Mouse (Mus musculus) urinary bladder, adult 2 months (tissue): ENCODE results near the gene Fcf1. TPM values are rescaled to one million over a fixed set of nuclear protein-coding genes. Genes with fewer than 3 reads are reported as not detected.

Experiments
- DNase-seq: peaks from one replicate; pipeline ENCODE4 v3.0.0; 2022; ENCODE audit warnings: low spot score
- polyA plus RNA-seq: library from polyadenylated mRNA; depleted of rRNA; stranded (reverse); fragments of >200 nt; gene quantifications from 2 replicates; pipeline ENCODE4 v1.2.3, GENCODE M21; 2012; rRNA removed

Gene Fcf1
- polyA plus RNA-seq, 1 experiment, result 107 TPM

GRCm38 (mm10) chr12:84968831-84969655, 1.7 kb upstream of the Fcf1 start:
- DNase-seq, result no peak

GRCm38 (mm10) chr12:84969656-84970427, 855 bp upstream of the Fcf1 start:
- no peak for DNase-seq

GRCm38 (mm10) chr12:84979264-84979862, 8.7 kb downstream of the Fcf1 start:
- DNase-seq, result no peak

GRCm38 (mm10) chr12:84989456-84989855, 18.8 kb downstream of the Fcf1 start:
- no peak for DNase-seq

GRCm38 (mm10) chr12:84995112-84995761, 24.5 kb downstream of the Fcf1 start:
- no peak for DNase-seq

- DNase-seq, result peak; percentile 92
These were observed 25.4 kb downstream of the Fcf1 start, which contains the start of gene Ylpm1 for GRCm38 (mm10) chr12:84996083-84996496. Gene Ylpm1 (plus strand): TSS chr12:84996321.

GRCm38 (mm10) chr12:84996501-84997398, 26.1 kb downstream of the Fcf1 start:
- no peak for DNase-seq

- DNase-seq, result no peak
These were observed 28.4 kb downstream of the Fcf1 start for GRCm38 (mm10) chr12:84999053-84999452.

GRCm38 (mm10) chr12:85006206-85006605, 35.5 kb downstream of the Fcf1 start:
- no peak for DNase-seq

GRCm38 (mm10) chr12:85007021-85007420, 36.3 kb downstream of the Fcf1 start:
- no peak for DNase-seq

- DNase-seq, result no peak
These were observed 39.1 kb downstream of the Fcf1 start for GRCm38 (mm10) chr12:85009776-85010175.

- no peak for DNase-seq
These were observed 39.8 kb downstream of the Fcf1 start for GRCm38 (mm10) chr12:85010541-85010940.

GRCm38 (mm10) chr12:85012185-85012584, 41.5 kb downstream of the Fcf1 start:
- no peak for DNase-seq

GRCm38 (mm10) chr12:85022071-85022470, 51.4 kb downstream of the Fcf1 start:
- DNase-seq, result no peak

GRCm38 (mm10) chr12:85032710-85033109, 62.0 kb downstream of the Fcf1 start:
- no peak for DNase-seq

Other genes with a start within 250 kb of the Fcf1 start
- gene Npc2, start 197.7 kb upstream of the Fcf1 start, polyA plus RNA-seq, result 85.8 and 90.2 TPM in 2 replicates
- 68.2 and 88.9 TPM in 2 replicates for gene Isca2, start 197.6 kb upstream of the Fcf1 start, polyA plus RNA-seq
- gene Ltbp2, start 94.4 kb upstream of the Fcf1 start, polyA plus RNA-seq, result 0.99 and 1.7 TPM in 2 replicates
- 22.3 and 22.6 TPM in 2 replicates for gene Arel1, start within 50 bp of the Fcf1 start, polyA plus RNA-seq
- 26.9 and 31.9 TPM in 2 replicates for gene Ylpm1, start 25.4 kb downstream of the Fcf1 start, polyA plus RNA-seq
- gene Prox2, start 139.9 kb downstream of the Fcf1 start, polyA plus RNA-seq, result 2.3 and 2.7 TPM in 2 replicates
- gene Dlst, start 139.9 kb downstream of the Fcf1 start, polyA plus RNA-seq, result 128 and 139 TPM in 2 replicates
- 0.32 and 0.34 TPM in 2 replicates for gene Rps6kl1, start 180.4 kb downstream of the Fcf1 start, polyA plus RNA-seq
- 6.0 and 7.7 TPM in 2 replicates for gene Pgf, start 206.9 kb downstream of the Fcf1 start, polyA plus RNA-seq
- 73.8 and 82.6 TPM in 2 replicates for gene Eif2b2, start 248.6 kb downstream of the Fcf1 start, polyA plus RNA-seq